Mouse (Mus musculus) common myeloid progenitor, adult 5-6 weeks (primary cell): Measurements from ENCODE around the gene Gprc5a. TPM values are rescaled to one million over a fixed set of nuclear protein-coding genes. Genes with fewer than 3 reads are reported as not detected.

Source experiments
- ATAC-seq: replicated peaks from 2 replicates; pipeline ENCODE4 v1.8.0; 2016; ENCODE audit warnings: low read depth, mild to moderate bottlenecking, moderate TSS enrichment, inconsistent platforms; ENCODE audit not compliant: poor library complexity, severe bottlenecking
- total RNA-seq: library from RNA; stranded (forward); fragments of 200-1000, 187-1606 nt; gene quantifications from 2 replicates; pipeline ENCODE4 v1.2.3, GENCODE M21; 2017

Gprc5a gene
- total RNA-seq, 1 experiment from 2014 or later, result 0.69 TPM

DNA sequence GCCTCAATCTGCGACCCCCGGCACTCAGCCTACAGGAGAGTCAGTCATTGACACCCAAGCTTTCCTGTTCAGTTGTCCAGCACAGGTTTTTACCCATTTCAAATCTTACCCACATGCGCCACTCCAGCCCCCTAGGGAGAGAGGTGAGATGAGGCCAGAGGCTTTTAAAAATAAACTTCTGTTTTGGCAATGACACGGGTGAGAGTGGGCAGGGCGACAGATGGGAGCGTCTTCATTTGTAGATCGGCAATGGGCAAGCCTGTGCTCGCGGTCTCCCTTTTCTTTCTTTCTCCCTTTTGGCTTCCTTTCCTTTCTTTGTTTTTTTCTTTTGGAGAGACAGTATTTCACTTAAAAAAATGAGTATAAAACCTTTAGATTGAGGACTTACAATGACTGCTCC is 68.0 kb downstream of the Gprc5a start:
- ATAC-seq, result no peak

Other genes with a start within 250 kb of the Gprc5a start
- gene Crebl2, start 235.5 kb upstream of the Gprc5a start, total RNA-seq, result 5.1 and 11.6 TPM in 2 replicates
- gene Gpr19, start 167.1 kb upstream of the Gprc5a start, total RNA-seq, result 7.8 and 9.9 TPM in 2 replicates
- 61.3 and 66.2 TPM in 2 replicates for gene Cdkn1b, start 145.2 kb upstream of the Gprc5a start, total RNA-seq
- 0.39 and 0.64 TPM in 2 replicates for gene Apold1, start 83.9 kb upstream of the Gprc5a start, total RNA-seq
- 139 and 149 TPM in 2 replicates for gene Ddx47, start 54.0 kb upstream of the Gprc5a start, total RNA-seq
- gene Gprc5d, start 52.6 kb downstream of the Gprc5a start, total RNA-seq, result not detected in 2 replicates
- gene Fam234b, start 132.3 kb downstream of the Gprc5a start, total RNA-seq, result 15.9 and 26.0 TPM in 2 replicates
- 28.5 and 30.1 TPM in 2 replicates for gene Hebp1, start 132.4 kb downstream of the Gprc5a start, total RNA-seq
- gene Gsg1, start 188.7 kb downstream of the Gprc5a start, total RNA-seq, result 0.32 and 0.34 TPM in 2 replicates
- gene Pbp2, start 244.8 kb downstream of the Gprc5a start, total RNA-seq, result not detected in 2 replicates